Mouse (Mus musculus) spleen, postnatal 36 days (tissue): ENCODE measurements around the gene Safb.

ENCODE experiments used
- DNase-seq, 2 experiments: peaks; one replicate each; pipeline ENCODE4 v3.0.0; 2022; ENCODE audit warnings: low spot score in 2 of 2, mixed read lengths in 1 of 2

Safb gene

DNA sequence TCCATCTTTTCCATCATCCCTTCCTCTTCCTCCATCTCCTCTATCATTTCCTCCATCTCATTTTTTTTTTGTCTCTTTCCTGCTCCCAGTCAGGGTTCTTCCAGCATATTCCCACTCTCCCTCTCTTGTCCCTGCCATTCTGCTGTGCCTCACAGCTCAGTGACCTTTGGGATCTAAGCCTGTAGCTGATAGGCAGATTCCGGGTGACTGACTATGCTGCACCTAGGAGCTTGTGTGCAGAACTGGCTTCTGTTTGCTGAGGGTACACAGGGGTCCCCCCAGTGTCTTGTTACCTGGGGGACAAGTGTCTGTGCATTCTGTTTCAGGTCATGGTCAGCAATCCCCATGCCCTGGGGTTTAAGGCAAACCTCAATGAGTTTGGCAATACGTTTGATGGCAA, 70.1 kb downstream of the Safb start:
- no peak for DNase-seq

GRCm38 (mm10) chr17:56655311-56655710, 70.7 kb downstream of the Safb start:
- no peak for DNase-seq
